Comparison of ENCODE assay signal across 21 mouse cellular contexts in the genomic region with DNA sequence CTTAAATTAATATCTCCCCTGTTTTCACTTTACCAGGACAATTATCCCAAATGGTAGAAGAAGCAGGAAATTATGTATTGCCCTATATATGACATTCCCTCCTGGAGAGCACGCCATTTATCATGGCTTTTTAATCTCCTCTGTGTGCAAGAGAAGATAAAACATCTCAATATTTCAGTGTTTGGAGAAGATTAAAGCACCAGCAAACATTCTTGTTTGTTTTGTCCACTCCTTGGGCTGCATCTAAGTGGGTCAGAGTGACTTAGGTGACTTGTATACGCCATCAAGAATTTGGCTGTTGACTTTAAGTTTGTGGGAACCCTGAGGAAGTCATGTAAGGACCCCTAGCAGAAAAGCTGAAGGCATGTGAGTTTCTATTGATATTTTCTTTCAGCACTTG. TPM values are rescaled to one million over a fixed set of nuclear protein-coding genes. Genes with fewer than 3 reads are reported as not detected.
DNase-seq lines count a peak whose midpoint lies in the region; ATAC-seq and TF ChIP-seq lines count a peak whose summit lies in the region.
"Had no signal": no experiment of that assay in that cellular context is flagged by ENCODE, and none has a peak within 500 bp of the region (broad histone marks: within the 10 kb centered on the region; RNA-seq: fewer than 3 reads in every experiment).

Gene Olfm4 (plus strand): TSS at position 301 of the 400 bp plus-strand sequence.

- H3K27me3 ChIP-seq in liver, embryonic 16.5 days (ENCODE audit: control insufficient read depth, insufficient read depth, low read depth, low read length): no peaks in the 10 kb centered on the region
- no peaks in the 10 kb centered on the region for H3K27me3 ChIP-seq in liver, embryonic 12.5 days (replicated peaks)
- no peaks in the 10 kb centered on the region for H3K27me3 ChIP-seq in stomach, postnatal 0 days (ENCODE audit: control insufficient read depth, insufficient read depth, low read length)
- H3K27me3 ChIP-seq: hindbrain, embryonic 13.5 days had no signal

- no peak within 1 kb of the TSS for H3K4me2 ChIP-seq in liver, embryonic 16.5 days (ENCODE audit: low read depth, low read length)
- no peak within 1 kb of the TSS for H3K4me2 ChIP-seq in liver, embryonic 12.5 days
- no peak within 1 kb of the TSS for H3K4me2 ChIP-seq in stomach, postnatal 0 days (replicated peaks; ENCODE audit: low read depth)
- H3K4me2 ChIP-seq: heart, embryonic 11.5 days; hindbrain, embryonic 13.5 days had no signal

- WGBS in liver, embryonic 16.5 days (ENCODE audit: insufficient replicate concordance): 37% methylated on average over 2 of the region's 2 CpGs
- 49% methylated on average over 2 of the region's 2 CpGs for WGBS in liver, embryonic 12.5 days (ENCODE audit: insufficient replicate concordance)
- 53% methylated on average over 2 of the region's 2 CpGs for WGBS in stomach, postnatal 0 days

- DNase-seq in stomach, postnatal 0 days (ENCODE audit: low spot score): no peak
- DNase-seq in thymus, postnatal 0 days (ENCODE audit: low spot score): no peak
- DNase-seq in frontal cortex, postnatal 25 days (ENCODE audit: low spot score in 2 of 2): no peak
- DNase-seq: adrenal gland, adult 8-10 months; adrenal gland, postnatal 36 days; cerebellum, adult 2 months; cerebellum, postnatal 10 days; heart, adult 2 months had no signal

- TF ChIP-seq EP300 in stomach, postnatal 0 days (optimal IDR thresholded peaks at IDR 0.05): no peak

- TF ChIP-seq CTCF in stomach, postnatal 0 days (IDR thresholded peaks at IDR 0.05; ENCODE audit: low read depth): no peak

- ATAC-seq in liver, embryonic 16.5 days (ENCODE audit: low read depth): no peak
- ATAC-seq in liver, embryonic 12.5 days: no peak
- ATAC-seq in hematopoietic stem cell, adult 5-6 weeks (replicated peaks in 1 of 2; ENCODE audit: insufficient read depth in 1 of 2, low FRiP score in 2 of 2, low TSS enrichment in 1 of 2, low read depth in 1 of 2, poor library complexity in 2 of 2, severe bottlenecking in 2 of 2): no peak
- ATAC-seq in megakaryocyte, adult 5-6 weeks (ENCODE audit: poor library complexity, severe bottlenecking): no peak
- ATAC-seq in stomach, postnatal 0 days (ENCODE audit: low FRiP score, low TSS enrichment): no peak
- ATAC-seq: forebrain, embryonic 14.5 days had no signal

- H3K9me3 ChIP-seq in liver, embryonic 16.5 days (replicated peaks; ENCODE audit: control insufficient read depth, low read length): no peaks in the 10 kb centered on the region
- no peaks in the 10 kb centered on the region for H3K9me3 ChIP-seq in liver, embryonic 12.5 days (replicated peaks)
- H3K9me3 ChIP-seq in stomach, postnatal 0 days (ENCODE audit: control insufficient read depth, low read length): no peaks in the 10 kb centered on the region
- H3K9me3 ChIP-seq: embryonic facial prominence, embryonic 10.5 days; forebrain, embryonic 10.5 days; hindbrain, embryonic 13.5 days had no signal

- H3K9ac ChIP-seq in liver, embryonic 16.5 days (ENCODE audit: low read depth, low read length): no peak within 1 kb of the TSS
- H3K9ac ChIP-seq in liver, embryonic 12.5 days: no peak within 1 kb of the TSS
- no peak within 1 kb of the TSS for H3K9ac ChIP-seq in stomach, postnatal 0 days (ENCODE audit: low read length)
- H3K9ac ChIP-seq: hindbrain, embryonic 13.5 days had no signal

- no peak within 1 kb of the TSS for H3K27ac ChIP-seq in liver, embryonic 16.5 days (ENCODE audit: low read length)
- H3K27ac ChIP-seq in liver, embryonic 12.5 days: no peak within 1 kb of the TSS
- H3K27ac ChIP-seq in stomach, postnatal 0 days (replicated peaks): no peak within 1 kb of the TSS
- H3K27ac ChIP-seq: embryonic facial prominence, embryonic 10.5 days; forebrain, embryonic 10.5 days; heart, adult 2 months; hindbrain, embryonic 13.5 days had no signal

- no peaks in the 10 kb centered on the region for H3K4me1 ChIP-seq in liver, embryonic 16.5 days (ENCODE audit: control insufficient read depth, low read depth, low read length)
- H3K4me1 ChIP-seq in liver, embryonic 12.5 days: no peaks in the 10 kb centered on the region
- 0 out of 2 replicates have a peak, but pooled peaks cover 3% of the 10 kb centered on the region for H3K4me1 ChIP-seq in stomach, postnatal 0 days (replicated peaks; ENCODE audit: control insufficient read depth, insufficient read depth)
- H3K4me1 ChIP-seq: embryonic facial prominence, embryonic 10.5 days; hindbrain, embryonic 13.5 days had no signal

- H3K4me3 ChIP-seq in liver, embryonic 16.5 days (ENCODE audit: low read depth, low read length): no peak within 1 kb of the TSS
- no peak within 1 kb of the TSS for H3K4me3 ChIP-seq in liver, embryonic 12.5 days
- H3K4me3 ChIP-seq in stomach, postnatal 0 days (ENCODE audit: low read depth, low read length): no peak within 1 kb of the TSS
- H3K4me3 ChIP-seq: embryonic facial prominence, embryonic 10.5 days; erythroblast, embryonic 14.5 days; forebrain, embryonic 10.5 days; heart, adult 2 months; hindbrain, embryonic 13.5 days had no signal

- H3K36me3 ChIP-seq in liver, embryonic 16.5 days (ENCODE audit: control insufficient read depth, insufficient read depth): no peaks in the 10 kb centered on the region
- no peaks in the 10 kb centered on the region for H3K36me3 ChIP-seq in liver, embryonic 12.5 days
- H3K36me3 ChIP-seq in stomach, postnatal 0 days (ENCODE audit: control insufficient read depth, insufficient read depth, low read length): no peaks in the 10 kb centered on the region
- H3K36me3 ChIP-seq: embryonic facial prominence, embryonic 10.5 days; forebrain, embryonic 10.5 days; G1E; hindbrain, embryonic 13.5 days had no signal

RNA-seq across cellular contexts. Expression of gene Olfm4, which starts in this region (rescaled TPM):
- polyA plus RNA-seq in liver, embryonic 16.5 days (2015; fragmentation: Nextera tagmentation; extraction: Ambion mirVana): 38.5 and 43.3 TPM in 2 replicates
- 6.3 and 8.3 TPM in 2 replicates for polyA plus RNA-seq in liver, embryonic 12.5 days (2016; fragmentation: Nextera tagmentation; extraction: Ambion mirVana)
- 11.0 and 17.3 TPM in 2 replicates for total RNA-seq in hematopoietic stem cell, adult 5-6 weeks (2017)
- total RNA-seq in megakaryocyte, adult 5-6 weeks (2015): 58.0 and 59.6 TPM in 2 replicates
- total RNA-seq in megakaryocyte, adult 5-6 weeks (2017): 41.6 and 61.4 TPM in 2 replicates
- 82.9 and 94.5 TPM in 2 replicates for polyA plus RNA-seq in stomach, postnatal 0 days (2015; fragmentation: Nextera tagmentation; extraction: Ambion mirVana)
- polyA plus RNA-seq in thymus, postnatal 0 days (2015; fragmentation: Nextera tagmentation; extraction: Ambion mirVana): 7.1 and 7.6 TPM in 2 replicates
- total RNA-seq: adrenal gland, adult 8-10 months; adrenal gland, postnatal 36 days; gastrocnemius, adult 8-10 months; heart, adult 2 months; heart, postnatal 25 days had no signal
- polyA plus RNA-seq: erythroblast, embryonic 14.5 days; forebrain, embryonic 10.5 days; G1E; heart, adult 2 months had no signal
